Mouse (Mus musculus) MEL (cell line): ENCODE measurements at regions not wholly inside any gene's neighbourhood (a gene's known extent, or its start where the extent isn't known, plus 50 kb on each side); places are given as distances from the start of the nearest gene placed in this dataset.

Experiments used
- BHLHE40 ChIP-seq: IDR thresholded peaks from 2 replicates; pipeline ENCODE4 v1.6.1; 2012; ENCODE audit warnings: low read depth, mild to moderate bottlenecking, inconsistent platforms, low read length, improper control_type of control experiment, borderline replicate concordance
- CTCF ChIP-seq, 3 experiments: IDR thresholded peaks in 2 of 3; conservative IDR thresholded peaks in 1 of 3; 2 replicates each; pipeline ENCODE4 v1.5.1; 2011 to 2012; ENCODE audit warnings: low read length in 3 of 3, low read depth in 2 of 3, mild to moderate bottlenecking in 2 of 3, improper control_type of control experiment in 1 of 3, inconsistent platforms in 1 of 3, mixed read lengths in 1 of 3, moderate library complexity in 1 of 3; ENCODE audit not compliant: control insufficient read depth in 1 of 3, insufficient read depth in 1 of 3, poor library complexity in 1 of 3, severe bottlenecking in 1 of 3
- ELF1 ChIP-seq: IDR thresholded peaks from 2 replicates; pipeline ENCODE4 v1.6.1; 2014; ENCODE audit warnings: low read depth, mild to moderate bottlenecking, inconsistent platforms, low read length, improper control_type of control experiment, moderate library complexity
- EP300 ChIP-seq, 2 experiments: IDR thresholded peaks; 2 replicates each; pipeline ENCODE4 v1.6.1; 2011; ENCODE audit warnings: improper control_type of control experiment in 2 of 2, low read length in 2 of 2, low read depth in 1 of 2, mild to moderate bottlenecking in 1 of 2
- ETS1 ChIP-seq: IDR thresholded peaks from 2 replicates; pipeline ENCODE4 v1.6.1; 2012; ENCODE audit warnings: low read depth, mild to moderate bottlenecking, inconsistent platforms, low read length, improper control_type of control experiment, moderate library complexity
- KAT2A ChIP-seq: conservative IDR thresholded peaks from 2 replicates; pipeline ENCODE4 v1.6.1; 2012; ENCODE audit warnings: low read depth, low read length, improper control_type of control experiment, inconsistent platforms
- MXI1 ChIP-seq: IDR thresholded peaks from 2 replicates; pipeline ENCODE4 v1.6.1; 2011; ENCODE audit warnings: mild to moderate bottlenecking, low read depth, low read length, improper control_type of control experiment
- MYC ChIP-seq: IDR thresholded peaks from 2 replicates; pipeline ENCODE4 v1.6.1; 2011; ENCODE audit warnings: low read depth, mild to moderate bottlenecking, low read length, improper control_type of control experiment, moderate library complexity
- POLR2A ChIP-seq, 2 experiments: IDR thresholded peaks; 2 replicates each; pipeline ENCODE4 v1.6.1; 2011 to 2012; ENCODE audit warnings: low read length in 2 of 2, mild to moderate bottlenecking in 2 of 2, control low read depth in 1 of 2, improper control_type of control experiment in 1 of 2, low read depth in 1 of 2, moderate library complexity in 1 of 2; ENCODE audit not compliant: control insufficient read depth in 1 of 2, insufficient read depth in 1 of 2, poor library complexity in 1 of 2
- RAD21 ChIP-seq: IDR thresholded peaks from 2 replicates; pipeline ENCODE4 v1.6.1; 2011; ENCODE audit warnings: mild to moderate bottlenecking, low read depth, low read length, improper control_type of control experiment
- UBTF ChIP-seq: IDR thresholded peaks from 2 replicates; pipeline ENCODE4 v1.6.1; 2012; ENCODE audit warnings: low read depth, mild to moderate bottlenecking, inconsistent platforms, low read length, improper control_type of control experiment, moderate library complexity, borderline replicate concordance; ENCODE audit not compliant: insufficient read depth

DNA sequence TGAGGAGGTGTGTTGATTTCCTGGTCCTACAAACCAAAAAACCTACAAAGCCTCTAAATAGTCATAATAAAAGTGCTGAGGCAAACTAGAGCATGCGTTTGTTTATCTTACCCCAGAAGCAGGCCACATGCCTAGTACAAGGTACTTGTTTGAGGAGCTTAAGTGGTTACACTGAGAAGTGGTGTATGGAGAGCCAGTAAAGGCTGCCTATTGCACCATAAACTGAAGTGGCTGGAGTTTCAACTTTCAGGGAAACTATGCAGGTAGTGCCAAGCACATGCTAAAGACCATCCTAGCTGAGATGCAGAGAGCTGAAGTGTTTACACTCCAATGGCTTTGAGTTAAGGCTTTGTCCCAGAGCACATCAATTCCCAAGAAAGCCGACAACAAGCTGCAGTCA, 86.5 kb upstream of the Fut8 start:
- no peak for TF ChIP-seq BHLHE40
- TF ChIP-seq CTCF (IDR thresholded peaks at IDR 0.05 in 2 of 3, conservative IDR thresholded peaks at IDR 0.05 in 1 of 3; ENCODE audit: control insufficient read depth in 1 of 3, insufficient read depth in 1 of 3, low read depth in 2 of 3, low read length in 3 of 3, poor library complexity in 1 of 3, severe bottlenecking in 1 of 3): no peak
- TF ChIP-seq MXI1: no peak
- no peak for TF ChIP-seq KAT2A
- TF ChIP-seq POLR2A (IDR thresholded peaks at IDR 0.05; ENCODE audit: control insufficient read depth in 1 of 2, insufficient read depth in 1 of 2, low read depth in 1 of 2, low read length in 2 of 2, poor library complexity in 1 of 2): no peak
- TF ChIP-seq EP300 (IDR thresholded peaks at IDR 0.05; ENCODE audit: low read depth in 1 of 2, low read length in 2 of 2): no peak
- TF ChIP-seq UBTF: no peak
- TF ChIP-seq MYC: no peak
- TF ChIP-seq ETS1: no peak
- TF ChIP-seq ELF1: no peak
- no peak for TF ChIP-seq RAD21
